Mouse (Mus musculus): ENCODE results near the gene Yipf2. TPM values are rescaled to one million over a fixed set of nuclear protein-coding genes. Genes with fewer than 3 reads are reported as not detected.
A peak's percentile ranks its signal among the peaks of the same experiment; 100 is the strongest.

Gene Yipf2
- total and polyA plus RNA-seq, 3 experiments = 16.6 to 21.2 (median 17.5) TPM

- Histone ChIP-seq H3K36me3 (replicated peaks in 1 of 2; ENCODE audit: control insufficient read depth in 1 of 2, insufficient read depth in 1 of 2, low read length in 1 of 2) (peaks cover 55 to 79% of the 10 kb centered on the region in 2 experiments), H3K9ac (ENCODE audit: insufficient read depth, low read depth) (no peak overlapping the region), H3K4me1 (ENCODE audit: control insufficient read depth in 1 of 2, insufficient read depth in 2 of 2) (peaks cover 0 to 3% of the 10 kb centered on the region in 2 experiments; a peak in 1 of 4 replicates), H3K9me3 (replicated peaks; ENCODE audit: low read length) (no peaks in the 10 kb centered on the region), H3K4me3 (replicated peaks in 1 of 3; ENCODE audit: low read depth in 2 of 3, low read length in 2 of 3, poor library complexity in 1 of 3) (no peak overlapping the region), H3K79me2 (replicated peaks; ENCODE audit: control insufficient read depth, extremely low read depth, insufficient read depth, poor library complexity, severe bottlenecking) (peaks cover 30% of the 10 kb centered on the region), H3K27ac (ENCODE audit: insufficient read depth, low read depth) (no peak overlapping the region), H3K4me2 (ENCODE audit: insufficient read depth, low read depth, poor library complexity, severe bottlenecking) (no peak overlapping the region), H3K27me3 (replicated peaks) (no peaks in the 10 kb centered on the region)
- dilution Hi-C loops (cut with MboI; ENCODE audit: extremely low pct_ligation_motif_present, extremely low pct_unique_long_range_greater_than_20kb, low sequenced_read_pairs) = no loop called here
- in situ Hi-C loops (cut with MboI; ENCODE audit: low pct_ligation_motif_present, low pct_unique_long_range_greater_than_20kb, low sequenced_read_pairs) = no loop called here
- DNase-seq (ENCODE audit: extremely low read depth) = no peak
- TF ChIP-seq NRF1 (IDR thresholded peaks at IDR 0.05; ENCODE audit: low read depth, low read length) (no peak), RCOR1 (conservative IDR thresholded peaks at IDR 0.05; ENCODE audit: low read depth, low read length) (no peak), CHD2 (IDR thresholded peaks at IDR 0.05; ENCODE audit: low read length) (no peak), ZKSCAN1 (IDR thresholded peaks at IDR 0.05; ENCODE audit: borderline replicate concordance, low read depth, low read length) (no peak), RAD21 (IDR thresholded peaks at IDR 0.05; ENCODE audit: low read depth, low read length) (no peak)
These were observed 40.5 kb upstream of the Yipf2 start for GRCm38 (mm10) chr9:21633106-21633505.

- in situ Hi-C loops (cut with MboI; ENCODE audit: low pct_ligation_motif_present, low pct_unique_long_range_greater_than_20kb, low sequenced_read_pairs) = no loop called here
- Histone ChIP-seq H3K4me2 (ENCODE audit: insufficient read depth, low read depth, poor library complexity, severe bottlenecking) (no peak overlapping the region), H3K27ac (ENCODE audit: insufficient read depth, low read depth) (no peak overlapping the region), H3K9ac (ENCODE audit: insufficient read depth, low read depth) (no peak overlapping the region), H3K36me3 (replicated peaks in 1 of 2; ENCODE audit: control insufficient read depth in 1 of 2, insufficient read depth in 1 of 2, low read length in 1 of 2) (peaks cover 31 to 62% of the 10 kb centered on the region in 2 experiments), H3K4me3 (replicated peaks in 1 of 3; ENCODE audit: low read depth in 2 of 3, low read length in 2 of 3, poor library complexity in 1 of 3) (no peak overlapping the region), H3K9me3 (replicated peaks; ENCODE audit: low read length) (no peaks in the 10 kb centered on the region), H3K4me1 (ENCODE audit: control insufficient read depth in 1 of 2, insufficient read depth in 2 of 2) (peaks cover 4 to 25% of the 10 kb centered on the region in 2 experiments; a peak in 3 of 4 replicates), H3K27me3 (replicated peaks) (no peaks in the 10 kb centered on the region), H3K79me2 (replicated peaks; ENCODE audit: control insufficient read depth, extremely low read depth, insufficient read depth, poor library complexity, severe bottlenecking) (peaks cover 52% of the 10 kb centered on the region)
- dilution Hi-C loops (cut with MboI; ENCODE audit: extremely low pct_ligation_motif_present, extremely low pct_unique_long_range_greater_than_20kb, low sequenced_read_pairs) = no loop called here
- DNase-seq (ENCODE audit: extremely low read depth) = peak; percentile 51
- TF ChIP-seq SIN3A (IDR thresholded peaks at IDR 0.05; ENCODE audit: low read length) (no peak), CTCF (conservative IDR thresholded peaks at IDR 0.05 in 1 of 2, IDR thresholded peaks at IDR 0.05 in 1 of 2; ENCODE audit: low read depth in 2 of 2, low read length in 2 of 2) (peak; percentile 30 to 64; a peak in 3 of 4 replicates), BHLHE40 (IDR thresholded peaks at IDR 0.05; ENCODE audit: low read depth, low read length) (no peak), TBP (conservative IDR thresholded peaks at IDR 0.05; ENCODE audit: low read depth, low read length) (no peak), SMC3 (IDR thresholded peaks at IDR 0.05; ENCODE audit: low read depth, low read length) (peak; percentile 44), CHD1 (IDR thresholded peaks at IDR 0.05; ENCODE audit: low read depth, low read length) (no peak), RAD21 (IDR thresholded peaks at IDR 0.05; ENCODE audit: low read depth, low read length) (peak; percentile 33), CHD2 (IDR thresholded peaks at IDR 0.05; ENCODE audit: low read length) (no peak)
These were observed 38.0 kb upstream of the Yipf2 start for GRCm38 (mm10) chr9:21630673-21631072.

GRCm38 (mm10) chr9:21627145-21627795, 34.6 kb upstream of the Yipf2 start:
- H3K79me2 ChIP-seq (replicated peaks; ENCODE audit: control insufficient read depth, extremely low read depth, insufficient read depth, poor library complexity, severe bottlenecking) = peaks cover 80% of the 10 kb centered on the region
- no peak overlapping the region for H3K9ac ChIP-seq (ENCODE audit: insufficient read depth, low read depth)
- no peak overlapping the region for H3K27ac ChIP-seq (ENCODE audit: insufficient read depth, low read depth)
- peaks cover 0 to 37% of the 10 kb centered on the region in 2 experiments for H3K36me3 ChIP-seq (replicated peaks in 1 of 2; ENCODE audit: control insufficient read depth in 1 of 2, insufficient read depth in 1 of 2, low read length in 1 of 2)
- in situ Hi-C loops (cut with MboI; ENCODE audit: low pct_ligation_motif_present, low pct_unique_long_range_greater_than_20kb, low sequenced_read_pairs) = no loop called here
- peaks cover 13 to 48% of the 10 kb centered on the region in 2 experiments for H3K4me1 ChIP-seq (ENCODE audit: control insufficient read depth in 1 of 2, insufficient read depth in 2 of 2)
- H3K27me3 ChIP-seq (replicated peaks) = no peaks in the 10 kb centered on the region
- DNase-seq (ENCODE audit: extremely low read depth) = no peak
- no peaks in the 10 kb centered on the region for H3K9me3 ChIP-seq (replicated peaks; ENCODE audit: low read length)
- H3K4me2 ChIP-seq (ENCODE audit: insufficient read depth, low read depth, poor library complexity, severe bottlenecking) = no peak overlapping the region
- H3K4me3 ChIP-seq (replicated peaks in 1 of 3; ENCODE audit: low read depth in 2 of 3, low read length in 2 of 3, poor library complexity in 1 of 3) = no peak overlapping the region
- TF ChIP-seq ZNF384 (IDR thresholded peaks at IDR 0.05; ENCODE audit: low read depth, low read length) (peak; percentile 58; the same call in 1 of the 2 replicates), USF1 (IDR thresholded peaks at IDR 0.05; ENCODE audit: low read depth, low read length) (no peak)
- dilution Hi-C loops (cut with MboI; ENCODE audit: extremely low pct_ligation_motif_present, extremely low pct_unique_long_range_greater_than_20kb, low sequenced_read_pairs) = no loop called here

Data from CH12.LX (cell line).